Mouse (Mus musculus) liver, embryonic 12.5 days (tissue): ENCODE data around the gene Patl1. TPM values are rescaled to one million over a fixed set of nuclear protein-coding genes. Genes with fewer than 3 reads are reported as not detected.
"Not testable (repeated sequence)": the region's sequence is repeated elsewhere in the genome, so short reads cannot be mapped to it uniquely, and the experiment has no call there.

Source experiments
- ATAC-seq: fragments of 200-750 bp; cut with Nextera tagmentation; 2 replicates; pipeline ENCODE4 v1.8.0; 2017; ENCODE audit warnings: moderate number of reproducible peaks, mild to moderate bottlenecking, moderate library complexity
- H3K27ac ChIP-seq: fragments of 300-500 bp; sonication (generic); 2 replicates; pipeline ENCODE4 v1.5.1; 2016; ENCODE audit warnings: mild to moderate bottlenecking
- H3K27me3 ChIP-seq: fragments of 300-500 bp; sonication (generic); replicated peaks from 2 replicates; pipeline ENCODE4 v1.6.1; 2016; ENCODE audit warnings: mild to moderate bottlenecking, moderate library complexity
- H3K36me3 ChIP-seq: fragments of 300-500 bp; sonication (generic); 2 replicates; pipeline ENCODE4 v1.6.1; 2016; ENCODE audit warnings: mild to moderate bottlenecking, moderate library complexity
- H3K4me1 ChIP-seq: fragments of 300-500 bp; sonication (generic); 2 replicates; pipeline ENCODE4 v1.6.1; 2016
- H3K4me2 ChIP-seq: fragments of 300-500 bp; sonication (generic); 2 replicates; pipeline ENCODE4 v1.6.1; 2016; ENCODE audit warnings: mild to moderate bottlenecking, moderate library complexity
- H3K4me3 ChIP-seq: fragments of 300-500 bp; sonication (generic); 2 replicates; pipeline ENCODE4 v1.5.1; 2016; ENCODE audit warnings: mild to moderate bottlenecking, moderate library complexity
- H3K9ac ChIP-seq: fragments of 300-500 bp; sonication (generic); 2 replicates; pipeline ENCODE4 v1.6.1; 2016; ENCODE audit warnings: mild to moderate bottlenecking, moderate library complexity
- H3K9me3 ChIP-seq: fragments of 300-500 bp; sonication (generic); replicated peaks from 2 replicates; pipeline ENCODE4 v1.6.1; 2016; ENCODE audit warnings: mild to moderate bottlenecking, moderate library complexity
- WGBS: fragments of 180-500 bp; shearing (Covaris S2); methylation state at CpG from one replicate; pipeline ENCODE4 v1.1.7; 2016; ENCODE audit not compliant: insufficient replicate concordance; 5-methylcytosine and 5-hydroxymethylcytosine counted together
- polyA plus RNA-seq: library from polyadenylated mRNA; unstranded; fragments of >200 nt; fragmentation: Nextera tagmentation; extraction: Ambion mirVana; gene quantifications from 2 replicates; pipeline ENCODE4 v1.2.1, GENCODE M21; 2016

Gene Patl1
- 10.7 and 11.1 TPM in 2 replicates for polyA plus RNA-seq

- H3K36me3 ChIP-seq = peaks cover 24% of the 10 kb centered on the region
- peak within 1 kb of the TSS; percentile 80 for H3K27ac ChIP-seq
- H3K9ac ChIP-seq = peak within 1 kb of the TSS; percentile 95
- H3K9me3 ChIP-seq = no peaks in the 10 kb centered on the region
- H3K4me3 ChIP-seq = peak within 1 kb of the TSS; percentile 96
- peak within 1 kb of the TSS; percentile 91 for H3K4me2 ChIP-seq
- H3K4me1 ChIP-seq = peaks cover 29% of the 10 kb centered on the region
- H3K27me3 ChIP-seq = no peaks in the 10 kb centered on the region
- under 1% methylated on average over 53 of the region's 53 CpGs for WGBS
- peak; percentile 97 for ATAC-seq
These were observed at the start of gene Patl1 for GRCm38 (mm10) chr19:11912037-11912532. Gene Patl1 (plus strand): TSS chr19:11912399.

- no peak overlapping the region for H3K4me3 ChIP-seq
- H3K36me3 ChIP-seq = no peaks in the 10 kb centered on the region
- H3K4me1 ChIP-seq = no peaks in the 10 kb centered on the region
- no peak overlapping the region for H3K27ac ChIP-seq
- peaks cover 11% of the 10 kb centered on the region; the same call in 1 of the 2 replicates for H3K9me3 ChIP-seq
- H3K4me2 ChIP-seq = no peak overlapping the region
- no peaks in the 10 kb centered on the region for H3K27me3 ChIP-seq
- H3K9ac ChIP-seq = no peak overlapping the region
- WGBS = 61% methylated on average over 2 of the region's 2 CpGs
- ATAC-seq = no peak
These were observed 44.4 kb upstream of the Patl1 start for GRCm38 (mm10) chr19:11867837-11868236.

GRCm38 (mm10) chr19:11875006-11875405, 37.2 kb upstream of the Patl1 start, which contains the start of gene Olfr1419:
Gene Olfr1419 (minus strand): TSS chr19:11875106.
- Histone ChIP-seq H3K9ac (no peak within 1 kb of the TSS), H3K9me3 (no peaks in the 10 kb centered on the region), H3K4me2 (no peak within 1 kb of the TSS), H3K4me3 (no peak within 1 kb of the TSS), H3K27me3 (peaks cover 7% of the 10 kb centered on the region), H3K4me1 (no peaks in the 10 kb centered on the region), H3K36me3 (no peaks in the 10 kb centered on the region), H3K27ac (no peak within 1 kb of the TSS)
- no peak for ATAC-seq
- WGBS = 21% methylated on average over 1 of the region's 1 CpGs

- 51% methylated on average over 22 of the region's 22 CpGs for WGBS
These were observed 33.8 kb upstream of the Patl1 start for GRCm38 (mm10) chr19:11878404-11878803.

GRCm38 (mm10) chr19:11886265-11886664, 25.9 kb upstream of the Patl1 start, which contains the start of gene Olfr1420:
Gene Olfr1420 (plus strand): TSS chr19:11886565.
- no peak within 1 kb of the TSS for H3K4me2 ChIP-seq
- no peak within 1 kb of the TSS for H3K9ac ChIP-seq
- no peak for ATAC-seq
- WGBS = 32% methylated on average over 1 of the region's 1 CpGs
- H3K4me1 ChIP-seq = no peaks in the 10 kb centered on the region
- no peaks in the 10 kb centered on the region for H3K27me3 ChIP-seq
- H3K36me3 ChIP-seq = no peaks in the 10 kb centered on the region
- no peaks in the 10 kb centered on the region for H3K9me3 ChIP-seq
- H3K27ac ChIP-seq = no peak within 1 kb of the TSS
- H3K4me3 ChIP-seq = no peak within 1 kb of the TSS

More at GRCm38 (mm10) chr19:11878404-11878803, 33.8 kb upstream of the Patl1 start:
- not testable (repeated sequence) for H3K4me3 ChIP-seq, H3K9ac ChIP-seq, H3K27ac ChIP-seq, H3K4me1 ChIP-seq, H3K9me3 ChIP-seq, H3K27me3 ChIP-seq, H3K36me3 ChIP-seq, H3K4me2 ChIP-seq, ATAC-seq

- no peak overlapping the region for H3K9ac ChIP-seq
- H3K9me3 ChIP-seq = no peaks in the 10 kb centered on the region
- H3K36me3 ChIP-seq = peaks cover 18% of the 10 kb centered on the region
- ATAC-seq = no peak
- H3K4me2 ChIP-seq = peak overlapping the region; percentile 91
- H3K4me1 ChIP-seq = peaks cover 29% of the 10 kb centered on the region
- no peaks in the 10 kb centered on the region for H3K27me3 ChIP-seq
- WGBS = 37% methylated on average over 5 of the region's 5 CpGs
- H3K27ac ChIP-seq = 0 out of 2 replicates have a peak overlapping the region, but pooled peaks have one; percentile 73
- H3K4me3 ChIP-seq = peak overlapping the region; percentile 96
These were observed 1.2 kb upstream of the Patl1 start for GRCm38 (mm10) chr19:11911021-11911420.

- Histone ChIP-seq H3K27ac (peak overlapping the region; percentile 73), H3K27me3 (no peaks in the 10 kb centered on the region), H3K9me3 (no peaks in the 10 kb centered on the region), H3K4me1 (peaks cover 29% of the 10 kb centered on the region), H3K36me3 (peaks cover 23% of the 10 kb centered on the region), H3K4me3 (peak overlapping the region; percentile 96), H3K4me2 (peak overlapping the region; percentile 91), H3K9ac (peak overlapping the region; percentile 71)
- ATAC-seq = no peak
- WGBS = 4% methylated on average over 17 of the region's 17 CpGs
These were observed 596 bp upstream of the Patl1 start for GRCm38 (mm10) chr19:11911603-11912002.

GRCm38 (mm10) chr19:11912533-11913121, 428 bp downstream of the Patl1 start:
- Histone ChIP-seq H3K9me3 (no peaks in the 10 kb centered on the region), H3K9ac (peak overlapping the region; percentile 95), H3K4me2 (peak overlapping the region; percentile 91), H3K4me3 (peak overlapping the region; percentile 96), H3K4me1 (peaks cover 29% of the 10 kb centered on the region), H3K36me3 (peaks cover 29% of the 10 kb centered on the region), H3K27ac (peak overlapping the region; percentile 80), H3K27me3 (no peaks in the 10 kb centered on the region)
- WGBS = under 1% methylated on average over 44 of the region's 54 CpGs
- ATAC-seq = peak; percentile 58

- Histone ChIP-seq H3K4me1 (peaks cover 31% of the 10 kb centered on the region), H3K4me3 (no peak overlapping the region), H3K27me3 (no peaks in the 10 kb centered on the region), H3K9ac (no peak overlapping the region), H3K36me3 (peaks cover 45% of the 10 kb centered on the region), H3K4me2 (no peak overlapping the region), H3K9me3 (no peaks in the 10 kb centered on the region), H3K27ac (no peak overlapping the region)
- no peak for ATAC-seq
- WGBS = 82% methylated on average over 2 of the region's 2 CpGs
These were observed 3.6 kb downstream of the Patl1 start for GRCm38 (mm10) chr19:11915804-11916203.

- Histone ChIP-seq H3K36me3 (peaks cover 79% of the 10 kb centered on the region), H3K4me2 (no peak overlapping the region), H3K27me3 (no peaks in the 10 kb centered on the region), H3K9ac (no peak overlapping the region), H3K27ac (no peak overlapping the region), H3K9me3 (no peaks in the 10 kb centered on the region), H3K4me1 (peaks cover 5% of the 10 kb centered on the region), H3K4me3 (no peak overlapping the region)
- WGBS = 87% methylated on average over 1 of the region's 1 CpGs
- ATAC-seq = no peak
These were observed 9.9 kb downstream of the Patl1 start for GRCm38 (mm10) chr19:11922068-11922467.

GRCm38 (mm10) chr19:11922515-11922914, 10.3 kb downstream of the Patl1 start:
- H3K4me2 ChIP-seq, H3K27ac ChIP-seq, H3K4me3 ChIP-seq, H3K27me3 ChIP-seq, H3K9me3 ChIP-seq, ATAC-seq, H3K9ac ChIP-seq, H3K4me1 ChIP-seq: not testable (repeated sequence)
- WGBS = 86% methylated on average over 2 of the region's 2 CpGs
- peaks cover 80% of the 10 kb centered on the region for H3K36me3 ChIP-seq

GRCm38 (mm10) chr19:11926380-11926779, 14.2 kb downstream of the Patl1 start:
- no peak for ATAC-seq
- Histone ChIP-seq H3K9ac (no peak overlapping the region), H3K4me1 (peaks cover 20% of the 10 kb centered on the region), H3K9me3 (no peaks in the 10 kb centered on the region), H3K4me3 (no peak overlapping the region), H3K36me3 (peaks cover 94% of the 10 kb centered on the region), H3K4me2 (no peak overlapping the region), H3K27me3 (no peaks in the 10 kb centered on the region), H3K27ac (no peak overlapping the region)
- 75% methylated on average over 2 of the region's 2 CpGs for WGBS
